Mouse (Mus musculus) right cerebral cortex, postnatal 25 days (tissue): ENCODE measurements around the gene Tnfrsf11a.
"Not testable (repeated sequence)": the region's sequence is repeated elsewhere in the genome, so short reads cannot be mapped to it uniquely, and the experiment has no call there.

Experiments
- DNase-seq: peaks from one replicate; pipeline ENCODE4 v3.0.0; 2022

The Tnfrsf11a gene

DNA sequence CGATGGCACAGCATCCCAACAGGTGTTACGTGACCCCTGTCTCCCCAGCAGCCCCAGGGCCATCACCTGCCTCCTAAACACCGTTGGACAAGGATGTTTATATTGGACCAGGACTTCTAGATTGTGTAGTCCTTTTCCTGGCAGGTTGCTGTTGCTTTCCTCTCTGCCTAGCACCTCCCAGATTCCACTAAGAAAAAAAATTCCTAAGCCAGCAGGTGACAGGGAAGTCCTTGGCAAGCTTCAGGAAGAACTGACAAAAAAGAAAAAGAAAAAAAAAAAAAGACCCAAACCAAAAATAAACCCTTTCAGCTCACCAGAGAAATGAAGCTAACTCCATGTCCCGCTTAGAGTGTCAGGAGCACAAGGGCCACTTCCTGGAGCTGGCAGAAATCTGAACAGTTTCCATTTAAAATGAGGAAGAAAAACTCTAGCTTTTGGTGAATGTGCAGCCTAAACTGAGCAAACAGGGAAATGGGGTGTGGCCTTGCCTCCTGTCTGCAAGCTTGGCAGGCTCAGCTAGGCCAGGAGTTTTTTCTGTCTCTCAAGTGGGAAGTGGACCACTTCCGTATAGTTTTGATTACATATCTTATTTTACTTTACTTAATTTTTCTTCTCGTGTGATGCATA, 6.3 kb downstream of the Tnfrsf11a start:
- DNase-seq: no peak

DNA sequence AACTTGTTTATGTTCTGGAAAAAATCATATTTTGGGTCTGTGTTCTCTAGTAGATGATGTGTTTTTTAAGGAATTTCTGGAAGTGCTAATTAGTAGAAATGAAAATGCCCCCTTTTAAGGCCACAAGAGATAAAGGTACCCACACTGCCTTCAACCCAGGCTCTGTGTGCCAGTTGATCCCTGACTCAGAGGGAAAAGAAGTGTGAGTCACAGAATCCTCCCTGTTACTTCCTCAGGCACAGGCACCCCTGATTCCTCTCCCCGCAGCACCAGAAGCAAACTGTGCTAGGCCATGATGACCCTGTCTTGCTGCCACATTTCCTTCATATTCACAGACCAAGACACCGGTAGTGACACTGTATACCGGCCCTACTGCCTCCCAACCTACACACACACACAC, 9.6 kb downstream of the Tnfrsf11a start:
- no peak for DNase-seq

DNA sequence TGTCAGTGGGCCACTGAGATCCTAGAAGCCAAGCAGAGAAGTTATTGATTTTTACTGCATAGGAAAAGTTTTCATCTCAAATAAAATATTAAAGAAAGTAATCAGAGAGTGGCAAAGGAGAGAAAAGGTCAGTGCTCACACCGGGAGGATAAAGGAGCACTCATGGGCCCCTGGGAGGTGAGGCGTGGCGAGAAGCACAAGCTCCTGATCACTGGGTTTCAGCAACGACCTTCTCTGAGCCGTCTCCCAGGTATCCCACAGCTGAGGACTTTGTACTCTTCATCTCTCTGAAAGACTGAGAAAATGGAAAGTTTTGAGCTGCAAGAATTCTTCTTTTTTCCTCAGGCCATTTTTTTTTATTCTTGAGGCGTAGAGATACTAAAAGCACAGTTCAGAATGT, 14.2 kb downstream of the Tnfrsf11a start:
- DNase-seq: no peak

DNA sequence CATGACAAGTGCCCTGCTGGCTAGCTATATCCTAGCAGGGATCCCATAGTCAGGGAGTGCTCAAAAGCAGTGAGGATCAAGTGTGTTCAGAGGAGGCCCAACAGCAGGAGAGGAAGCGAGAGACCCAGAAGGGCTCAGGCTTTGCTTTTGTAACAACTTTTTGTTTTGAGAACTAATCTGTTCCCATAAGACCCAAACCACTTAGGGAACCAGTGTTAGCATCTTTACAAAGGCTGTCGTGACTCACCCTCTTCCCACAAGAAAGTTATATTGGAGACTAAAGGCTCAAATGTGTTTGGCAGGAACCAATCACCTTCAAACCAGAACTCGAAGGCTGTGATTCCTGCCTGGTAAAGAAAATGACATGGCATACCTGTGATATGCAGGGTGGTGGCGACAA, 15.2 kb downstream of the Tnfrsf11a start:
- DNase-seq: no peak

DNA sequence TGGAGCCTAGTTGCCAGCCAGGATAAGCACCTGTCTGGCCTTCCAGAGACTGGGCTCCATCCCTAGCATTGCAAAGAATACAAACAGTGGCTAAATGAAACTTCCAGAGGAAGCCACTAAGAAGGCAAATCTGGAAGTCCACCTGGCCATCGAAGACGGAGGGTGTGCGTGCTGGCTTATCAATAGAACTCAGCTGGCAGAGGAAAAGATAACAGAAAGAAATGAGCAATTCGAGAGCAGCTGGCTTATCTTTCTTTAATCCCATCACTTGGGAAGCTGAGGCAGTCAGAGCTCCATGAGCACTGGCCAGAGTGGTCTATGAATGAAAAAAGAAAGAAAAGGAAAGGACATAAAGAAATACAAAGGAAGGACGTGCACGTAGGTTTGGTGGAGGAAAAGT, 20.1 kb downstream of the Tnfrsf11a start:
- DNase-seq: no peak

DNA sequence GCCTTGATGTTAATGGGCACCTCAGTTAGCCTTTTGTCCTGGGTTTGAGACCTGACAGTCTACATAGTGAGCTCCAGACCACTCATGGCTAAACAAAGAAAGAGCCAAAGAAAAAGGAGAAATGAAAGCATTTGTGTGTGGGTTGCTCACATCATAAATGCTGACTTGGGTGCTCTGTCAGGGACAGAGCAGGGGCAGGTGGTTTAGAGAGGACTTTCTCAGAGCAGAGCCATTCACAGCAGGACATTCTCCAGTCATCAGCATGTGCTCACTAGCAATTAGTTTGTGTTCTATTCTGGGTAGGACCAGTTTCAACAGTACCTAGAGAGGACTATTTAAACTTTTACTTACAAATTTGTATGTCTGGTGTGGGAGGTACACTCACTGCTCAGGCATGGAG, 20.7 kb downstream of the Tnfrsf11a start:
- DNase-seq: no peak

DNA sequence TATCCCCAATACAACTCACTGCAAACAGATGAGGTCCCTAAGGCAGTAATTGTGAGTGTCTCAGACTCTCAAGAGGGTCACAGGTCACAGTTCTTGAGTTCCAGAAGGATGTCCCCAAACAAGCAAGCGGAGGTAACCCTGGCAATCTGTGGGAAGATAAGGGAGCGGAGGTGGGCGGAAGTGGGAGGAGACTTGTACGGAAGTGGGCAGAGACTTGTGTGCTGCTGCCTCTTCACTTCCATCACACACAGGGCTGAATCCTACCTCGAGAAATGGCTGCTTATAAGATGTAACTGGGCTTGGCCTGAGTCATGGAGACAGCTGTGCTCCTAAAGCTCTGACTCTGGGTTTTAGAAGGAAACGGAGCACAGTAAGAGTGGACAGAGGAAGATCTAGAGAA, 22.4 kb downstream of the Tnfrsf11a start:
- no peak for DNase-seq

DNA sequence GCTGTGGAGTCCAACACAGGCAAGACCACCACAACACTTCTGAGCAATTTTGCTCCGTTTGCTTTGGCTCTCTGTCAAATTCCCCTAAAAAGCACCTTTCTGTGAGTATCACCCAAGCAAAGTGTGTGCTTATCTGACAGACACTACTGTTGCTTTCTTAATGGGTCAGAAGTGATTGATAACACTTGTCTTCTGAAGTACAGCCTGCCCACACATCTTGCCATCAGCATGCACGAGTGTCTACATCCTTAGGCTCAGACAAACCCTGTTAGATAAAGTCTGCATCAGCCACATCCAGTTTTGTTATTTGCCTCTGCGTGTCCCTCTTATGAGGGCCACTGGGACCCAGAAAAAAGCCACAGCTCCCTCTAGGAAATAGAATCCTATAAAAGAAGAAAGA, 23.8 kb downstream of the Tnfrsf11a start:
- DNase-seq: no peak

DNA sequence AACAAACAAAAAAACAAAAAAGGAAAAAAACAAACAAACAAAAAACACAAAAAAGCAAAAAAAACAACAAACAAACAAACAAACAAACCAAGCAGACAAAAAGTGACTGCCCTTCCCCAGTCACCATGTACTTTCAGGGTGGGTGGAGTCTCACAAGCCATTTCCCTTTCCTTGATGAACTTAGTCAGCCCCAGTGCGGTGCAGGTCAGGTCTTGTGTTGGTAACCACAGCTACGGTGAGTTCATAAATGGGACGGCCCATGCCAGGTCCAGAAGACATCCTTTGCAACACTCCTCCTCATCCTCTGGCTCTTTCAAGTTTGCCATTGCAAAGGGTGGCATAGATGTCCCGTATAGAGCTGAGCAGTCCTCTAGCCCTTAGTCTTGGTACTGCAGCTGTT, 25.0 kb downstream of the Tnfrsf11a start:
- no peak for DNase-seq

DNA sequence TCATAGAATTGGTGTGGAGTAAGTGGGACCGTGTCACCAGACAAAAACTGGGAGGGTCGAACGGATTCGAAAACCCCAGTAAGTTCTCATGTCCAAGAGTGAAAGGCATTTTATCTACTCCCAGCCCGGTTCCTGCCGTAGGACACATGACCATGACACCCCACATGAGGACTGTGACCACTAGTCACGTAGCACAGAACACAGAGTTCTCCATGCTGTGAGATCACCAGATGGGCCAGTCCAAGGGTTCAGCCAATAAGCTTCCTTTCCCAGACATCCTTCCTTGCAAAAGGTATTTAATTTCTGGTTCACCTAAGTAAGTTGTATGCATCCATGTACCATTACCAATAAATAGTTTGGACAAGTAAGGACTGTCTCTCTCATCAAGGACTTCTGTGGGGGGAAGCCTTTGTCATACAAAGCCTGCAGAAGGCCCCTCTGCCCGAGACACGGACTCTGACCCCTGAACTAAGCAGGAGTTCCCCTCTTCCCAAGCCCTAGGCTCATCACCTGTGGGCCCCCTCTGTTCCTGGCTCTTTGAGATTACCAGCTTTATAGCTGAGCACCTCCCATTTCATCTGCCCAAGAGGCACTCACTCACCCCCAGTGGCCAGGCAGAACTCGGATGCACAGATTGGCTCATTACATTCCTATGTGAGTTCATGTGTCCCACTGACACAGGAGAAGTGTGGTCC, 26.7 kb downstream of the Tnfrsf11a start:
- no peak for DNase-seq

DNA sequence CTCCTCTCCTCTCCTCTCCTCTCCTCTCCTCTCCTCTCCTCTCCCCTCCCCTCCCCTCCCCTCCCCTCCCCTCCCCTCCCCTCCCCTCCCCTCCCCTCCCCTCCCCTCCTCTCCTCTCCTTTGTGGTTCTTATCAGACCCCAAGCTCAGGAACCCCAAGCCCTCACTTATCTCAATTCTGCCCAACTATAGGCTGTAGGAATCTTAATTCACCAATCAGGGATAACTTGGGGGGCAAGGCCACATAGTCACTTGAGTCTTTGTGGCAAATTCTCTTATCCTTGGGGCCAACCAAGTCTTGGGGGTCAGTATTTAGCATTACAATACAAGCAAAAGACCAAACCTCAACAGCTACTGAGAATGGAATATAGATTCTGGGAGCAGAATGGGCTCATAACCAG, 31.5 kb downstream of the Tnfrsf11a start:
- not testable (repeated sequence) for DNase-seq

DNA sequence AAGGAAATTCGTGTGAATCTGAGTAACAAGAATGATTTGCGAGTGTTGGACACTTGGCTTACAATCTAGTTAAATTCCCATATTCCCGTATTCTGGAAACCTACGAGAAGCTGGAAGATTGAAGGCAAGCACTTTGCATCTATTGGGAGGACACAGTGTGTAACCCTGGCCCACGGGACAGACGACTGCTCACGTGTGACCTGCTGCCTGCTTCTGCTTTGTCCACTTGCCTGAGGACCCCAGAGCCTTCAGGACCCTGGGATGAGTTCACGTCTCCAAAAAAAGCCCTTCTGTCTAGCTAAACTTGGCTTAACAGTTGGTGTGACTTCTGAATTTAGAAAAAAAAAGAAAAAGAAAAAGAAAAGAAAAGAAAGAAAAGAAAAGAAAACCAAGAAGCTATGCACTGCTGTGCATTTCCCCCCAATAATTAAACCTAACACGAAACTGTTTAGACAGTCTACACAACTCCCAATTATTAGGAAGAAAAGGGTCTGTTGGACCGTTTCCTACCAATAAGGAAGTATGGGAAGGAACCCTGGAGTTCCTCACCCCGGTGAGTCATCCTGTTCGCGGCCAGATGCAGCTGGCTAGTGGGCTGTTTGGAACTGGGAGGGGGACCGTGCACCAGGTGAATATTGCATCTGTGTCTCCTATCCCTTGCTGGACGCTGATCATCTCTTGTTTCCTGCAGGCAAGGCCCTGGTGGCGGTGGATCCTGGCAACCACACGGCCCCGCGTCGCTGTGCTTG, 32.6 kb downstream of the Tnfrsf11a start:
- DNase-seq: no peak

DNA sequence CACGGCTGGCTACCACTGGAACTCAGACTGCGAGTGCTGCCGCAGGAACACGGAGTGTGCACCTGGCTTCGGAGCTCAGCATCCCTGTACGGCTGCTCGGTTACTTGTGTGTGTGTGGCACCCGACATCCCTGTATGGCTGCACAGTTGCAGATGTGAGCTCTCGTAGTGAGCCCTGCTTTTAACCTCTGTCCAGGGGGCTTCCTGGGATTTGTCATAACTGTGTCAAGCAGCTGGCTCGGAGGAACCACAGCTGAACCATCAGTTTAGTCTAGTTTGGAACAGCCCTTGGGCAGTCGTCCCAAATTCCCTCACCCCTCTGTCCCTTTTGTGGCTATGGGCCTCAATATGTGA, 33.2 kb downstream of the Tnfrsf11a start:
- DNase-seq: no peak

DNA sequence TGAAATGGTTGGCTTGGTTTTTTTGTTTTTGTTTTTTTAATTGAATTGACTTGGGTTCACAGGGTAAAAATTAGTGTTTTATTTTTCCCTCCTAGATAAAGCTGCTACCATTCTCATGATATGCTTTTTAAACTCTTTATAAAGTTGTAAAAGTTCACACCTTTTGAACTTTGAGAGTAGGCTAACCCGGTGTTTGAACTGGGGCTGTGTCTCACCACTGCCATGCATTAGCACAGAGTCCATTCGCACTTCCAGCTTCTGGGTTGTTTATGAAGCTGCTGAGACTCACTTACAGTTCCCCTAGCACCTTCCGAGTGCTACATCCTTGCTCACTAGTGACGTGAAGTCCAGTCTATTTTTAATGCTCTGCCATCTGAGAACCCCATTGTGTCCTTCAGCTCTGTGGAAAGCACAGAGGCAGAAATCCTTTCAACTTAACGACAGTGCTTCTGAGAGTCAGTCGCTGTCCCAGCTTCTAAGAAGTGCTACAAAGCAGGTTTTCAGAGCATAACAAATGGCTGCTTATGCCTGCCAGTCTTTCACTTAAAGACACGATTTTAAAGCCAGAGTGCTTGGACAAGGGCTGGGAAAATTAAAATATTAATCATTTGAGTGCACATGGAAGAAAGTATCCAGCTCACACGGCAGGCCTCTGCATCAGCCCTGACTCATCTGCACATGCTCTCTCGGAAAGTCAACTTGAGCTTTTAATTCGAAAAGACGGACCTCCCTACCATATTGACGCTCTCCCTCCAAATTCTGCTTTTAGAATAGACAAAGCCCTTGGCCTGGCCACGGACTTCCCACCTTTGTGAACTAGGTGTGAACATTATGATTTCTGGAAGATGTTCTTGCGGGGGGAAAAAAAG, 34.1 kb downstream of the Tnfrsf11a start:
- no peak for DNase-seq

DNA sequence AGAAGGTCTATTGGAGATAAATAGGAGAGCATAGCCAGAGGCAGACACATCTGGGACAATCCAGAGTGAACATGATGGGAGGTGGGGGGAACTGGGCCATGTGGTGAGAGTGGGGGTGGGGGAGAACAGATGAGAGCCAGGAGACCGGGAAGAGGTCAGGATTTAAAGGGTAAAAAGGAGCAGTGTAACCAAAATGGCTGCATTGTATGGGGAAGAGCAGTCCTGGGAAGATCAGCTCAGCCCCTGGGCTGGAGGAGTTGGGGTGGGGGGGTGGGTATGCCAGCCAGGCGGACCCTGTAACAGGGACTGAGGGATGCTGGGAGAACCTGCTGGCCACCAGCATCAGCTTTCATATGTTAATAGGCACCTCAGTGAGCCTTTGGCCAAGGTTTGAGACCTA, 34.8 kb downstream of the Tnfrsf11a start:
- DNase-seq: no peak

DNA sequence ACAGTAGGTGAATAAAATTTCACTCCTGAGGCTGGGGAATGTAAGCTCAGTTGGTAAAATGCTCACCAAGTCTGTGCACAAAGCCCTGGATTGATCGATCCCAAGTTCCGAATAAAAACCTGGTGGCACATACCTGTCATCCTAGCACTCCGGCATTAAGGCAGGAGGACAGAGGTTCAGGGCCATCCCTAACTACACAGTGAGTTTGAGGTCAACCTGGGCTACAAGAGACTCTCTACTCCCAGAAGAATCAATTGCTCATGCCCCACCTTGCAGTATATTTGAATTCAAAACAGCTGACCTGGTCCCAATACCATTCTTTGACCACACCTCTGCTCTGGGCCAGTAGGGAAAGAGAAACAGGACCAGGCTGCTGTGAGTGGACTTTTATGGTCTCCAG, 35.2 kb downstream of the Tnfrsf11a start:
- DNase-seq: no peak

DNA sequence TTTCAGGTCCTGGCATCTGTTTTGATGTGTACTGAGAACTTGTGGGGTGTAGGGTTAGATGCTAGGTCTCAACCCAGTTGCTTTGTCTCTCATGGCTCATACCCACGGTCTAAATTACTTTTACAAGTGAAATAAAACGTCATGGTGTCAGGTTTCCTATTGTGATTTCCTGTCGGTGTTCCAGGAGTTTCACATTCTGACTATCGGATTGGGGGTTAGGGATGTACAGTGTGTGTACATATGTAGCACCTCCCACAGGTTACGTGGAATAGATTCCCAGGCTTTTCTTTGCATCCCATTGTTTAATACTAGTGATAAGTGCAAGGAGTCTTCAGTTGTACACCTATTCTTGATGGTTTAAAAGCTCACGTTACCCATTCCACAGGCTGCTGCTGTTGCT, 38.5 kb downstream of the Tnfrsf11a start:
- DNase-seq: no peak

DNA sequence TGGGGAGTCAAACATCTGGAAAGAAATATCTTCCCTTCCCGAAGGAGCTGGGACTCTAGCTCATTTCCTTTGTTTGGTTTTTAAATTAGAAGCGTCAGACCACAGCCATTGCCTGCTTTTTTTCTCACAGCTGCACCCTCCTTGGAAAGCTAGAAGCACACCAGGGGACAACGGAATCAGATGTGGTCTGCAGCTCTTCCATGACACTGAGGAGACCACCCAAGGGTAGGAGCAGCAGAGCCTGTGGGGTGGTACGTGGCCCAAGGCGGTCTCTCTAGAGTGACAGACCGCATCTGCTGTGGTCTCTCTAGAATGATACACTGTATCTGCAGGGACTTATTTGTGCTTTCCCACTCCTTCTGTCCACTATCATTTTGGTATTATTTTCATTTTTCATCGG, 39.2 kb downstream of the Tnfrsf11a start:
- DNase-seq: no peak

DNA sequence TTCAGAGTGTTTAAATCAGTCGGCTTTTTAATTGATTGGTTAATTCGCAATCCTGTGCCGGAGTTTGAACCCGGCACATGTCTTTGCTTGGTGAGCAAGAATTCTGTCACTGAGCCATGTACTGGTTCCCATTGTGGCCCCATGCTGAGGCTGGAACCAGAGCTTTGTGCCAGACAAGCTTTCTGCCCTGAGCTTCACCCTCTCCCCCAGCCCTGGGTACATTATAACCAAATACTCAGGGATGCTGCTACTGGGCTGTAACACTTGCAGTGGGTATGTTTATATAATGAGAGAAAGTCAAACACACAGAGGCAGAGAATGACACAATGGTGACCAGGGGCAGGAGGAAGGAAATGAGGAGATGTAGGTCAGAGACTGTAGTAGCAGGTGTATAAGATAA, 43.8 kb downstream of the Tnfrsf11a start:
- DNase-seq: no peak

DNA sequence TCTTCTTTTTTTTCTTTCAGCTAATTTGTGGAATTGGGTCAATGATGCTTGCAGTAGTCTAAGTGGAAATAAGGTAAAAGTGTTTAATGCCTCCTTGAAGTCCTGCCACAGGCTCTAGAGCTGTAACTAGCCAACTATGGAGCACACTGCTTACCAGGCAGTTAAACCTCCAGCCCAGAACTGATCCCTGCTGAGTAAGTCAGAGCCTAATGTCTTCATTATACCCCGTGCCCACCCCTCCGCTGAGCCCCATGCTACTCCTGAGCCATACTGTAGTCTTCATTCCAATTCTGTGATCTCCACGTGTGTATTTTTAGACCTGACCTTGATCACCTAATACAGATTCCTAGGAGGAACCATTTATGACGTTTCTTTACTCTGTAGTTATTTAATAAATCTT, 44.5 kb downstream of the Tnfrsf11a start:
- DNase-seq: no peak

DNA sequence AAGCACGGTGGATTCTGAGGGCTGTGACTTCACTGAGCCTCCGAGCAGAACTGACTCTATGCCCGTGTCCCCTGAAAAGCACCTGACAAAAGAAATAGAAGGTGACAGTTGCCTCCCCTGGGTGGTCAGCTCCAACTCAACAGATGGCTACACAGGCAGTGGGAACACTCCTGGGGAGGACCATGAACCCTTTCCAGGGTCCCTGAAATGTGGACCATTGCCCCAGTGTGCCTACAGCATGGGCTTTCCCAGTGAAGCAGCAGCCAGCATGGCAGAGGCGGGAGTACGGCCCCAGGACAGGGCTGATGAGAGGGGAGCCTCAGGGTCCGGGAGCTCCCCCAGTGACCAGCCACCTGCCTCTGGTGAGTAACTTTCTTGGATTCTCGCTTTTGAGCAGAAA, 46.9 kb downstream of the Tnfrsf11a start:
- DNase-seq: no peak

DNA sequence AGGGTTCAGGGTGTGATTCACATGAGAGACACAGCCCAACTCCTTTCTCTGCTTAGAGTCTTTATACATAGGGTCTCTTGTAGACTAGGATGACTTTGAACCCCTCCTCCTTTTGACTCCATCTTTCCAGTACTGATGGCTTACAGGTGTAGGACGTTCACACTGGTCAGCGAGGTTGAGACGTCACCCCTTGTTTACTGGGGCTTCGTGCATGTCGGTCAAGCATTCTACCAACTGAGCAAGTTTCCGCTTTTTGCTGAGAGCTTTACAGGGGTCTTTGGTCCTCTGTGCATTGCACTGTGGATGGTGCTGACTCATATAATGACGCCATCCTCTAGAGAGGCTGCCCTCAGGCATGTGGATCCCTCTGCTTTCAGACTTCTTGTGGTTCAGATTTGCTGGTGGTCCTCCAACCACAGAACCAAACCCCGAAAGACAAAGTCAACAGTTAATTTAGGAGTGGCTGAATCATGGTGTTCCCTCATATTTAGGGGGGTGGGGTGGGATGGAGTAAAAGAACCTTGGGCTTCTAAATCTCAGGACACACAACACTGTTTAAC, 47.3 kb downstream of the Tnfrsf11a start:
- DNase-seq: no peak

DNA sequence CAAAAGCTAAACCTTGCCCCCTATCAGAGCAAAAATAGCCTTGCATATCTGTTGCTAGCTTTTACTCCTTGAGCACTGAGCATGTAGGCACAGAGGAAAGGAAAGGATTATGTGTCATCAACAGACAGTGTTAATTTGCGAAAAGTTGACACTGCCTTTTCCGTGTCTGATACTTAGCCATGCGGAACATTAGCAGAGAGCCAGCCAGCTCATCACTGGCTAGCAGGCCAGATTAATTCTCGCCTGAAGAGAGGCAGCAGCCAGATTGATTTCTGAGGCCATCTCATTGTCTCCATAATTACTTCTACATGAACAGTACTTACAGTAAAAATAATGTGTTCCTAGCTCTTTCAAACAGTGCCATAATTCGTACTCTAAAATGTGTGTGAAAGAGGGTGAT, 48.7 kb downstream of the Tnfrsf11a start:
- no peak for DNase-seq
